Mouse (Mus musculus): ENCODE measurements around the gene Anks4b.

GRCm38 (mm10) chr7:120158121-120158613, 15.5 kb upstream of the Anks4b start:
- TF ChIP-seq HCFC1 (IDR thresholded peaks at IDR 0.05; ENCODE audit: borderline replicate concordance, insufficient read depth, low read length) (no peak), ZNF384 (IDR thresholded peaks at IDR 0.05; ENCODE audit: low read depth, low read length) (no peak), ZC3H11A (IDR thresholded peaks at IDR 0.05; ENCODE audit: borderline replicate concordance, low read depth, low read length) (no peak), MAFK (IDR thresholded peaks at IDR 0.05; ENCODE audit: insufficient read depth, low read depth, low read length) (no peak), CHD2 (IDR thresholded peaks at IDR 0.05; ENCODE audit: low read depth, low read length) (no peak)
